Mouse (Mus musculus): ENCODE results near the gene Gm21976.

DNA sequence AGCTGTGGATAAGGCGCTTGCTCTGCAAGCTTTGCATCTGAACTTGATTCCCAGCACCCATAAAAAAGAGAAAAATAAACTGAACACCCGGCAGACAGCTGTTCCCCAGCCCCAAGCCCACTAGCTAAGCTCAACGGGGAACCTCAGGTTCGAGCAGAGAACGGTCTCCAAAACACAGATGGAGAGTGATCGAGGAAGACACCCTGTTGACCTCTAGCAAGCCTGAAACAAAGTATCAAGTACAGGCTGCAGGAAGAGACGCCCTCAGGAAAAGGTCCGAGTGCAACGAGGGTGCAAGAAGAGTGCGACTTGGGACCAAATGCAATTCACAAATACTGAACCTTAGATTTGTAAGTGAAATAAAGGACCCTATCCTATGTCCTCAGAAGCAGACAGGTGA, 30.1 kb upstream of the Gm21976 start:
- TF ChIP-seq CTCF (IDR thresholded peaks at IDR 0.05; ENCODE audit: insufficient read depth, low read depth, low read length) (no peak), POLR2A (IDR thresholded peaks at IDR 0.05; ENCODE audit: insufficient read depth, low read depth, low read length) (no peak)
